Mouse (Mus musculus) ES-E14 (cell line): Measurements from ENCODE around the gene Fbxo33. TPM values are rescaled to one million over a fixed set of nuclear protein-coding genes. Genes with fewer than 3 reads are reported as not detected.
"Not testable (repeated sequence)": the region's sequence is repeated elsewhere in the genome, so short reads cannot be mapped to it uniquely, and the experiment has no call there.

Experiments used
- DNase-seq: peaks from one replicate; pipeline ENCODE4 v3.0.0-alpha.2; 2013; ENCODE audit warnings: low read depth, low spot score
- H3K27ac ChIP-seq: 2 replicates; pipeline ENCODE4 v1.5.1; 2012; ENCODE audit warnings: low read depth, mild to moderate bottlenecking, low read length, moderate library complexity, mixed read lengths; ENCODE audit not compliant: poor library complexity, insufficient read depth, severe bottlenecking
- H3K36me3 ChIP-seq: 2 replicates; pipeline ENCODE4 v1.6.1; 2012; ENCODE audit warnings: mild to moderate bottlenecking, low read length, moderate library complexity, mixed read lengths; ENCODE audit not compliant: control insufficient read depth, poor library complexity, insufficient read depth, severe bottlenecking
- H3K4me1 ChIP-seq, 2 experiments: fragments of 150-350 bp in 1 of 2; sonication (generic) in 1 of 2; 2 replicates each; pipeline ENCODE4 v1.6.1; 2012; ENCODE audit warnings: low read length in 2 of 2, mild to moderate bottlenecking in 1 of 2, mixed read lengths in 1 of 2; ENCODE audit not compliant: control insufficient read depth in 2 of 2, insufficient read depth in 2 of 2, poor library complexity in 1 of 2
- H3K4me3 ChIP-seq, 2 experiments: fragments of 150-350 bp in 1 of 2; sonication (generic) in 1 of 2; 2 replicates each; pipeline ENCODE4 v1.5.1; 2012; ENCODE audit warnings: low read length in 2 of 2, low read depth in 1 of 2, mild to moderate bottlenecking in 1 of 2, mixed read lengths in 1 of 2; ENCODE audit not compliant: insufficient read depth in 1 of 2, poor library complexity in 1 of 2, severe bottlenecking in 1 of 2
- H3K9ac ChIP-seq: 2 replicates; pipeline ENCODE4 v1.6.1; 2012; ENCODE audit warnings: low read depth, mild to moderate bottlenecking, low read length, mixed read lengths; ENCODE audit not compliant: poor library complexity, insufficient read depth, severe bottlenecking
- H3K9me3 ChIP-seq: fragments of 150-350 bp; sonication (generic); 2 replicates; pipeline ENCODE4 v1.6.1; 2012; ENCODE audit warnings: low read depth, mild to moderate bottlenecking, low read length; ENCODE audit not compliant: control insufficient read depth, insufficient read depth
- CHD2 ChIP-seq: IDR thresholded peaks from 2 replicates; pipeline ENCODE4 v1.6.1; 2014; ENCODE audit warnings: mild to moderate bottlenecking, low read depth, low read length, inconsistent platforms
- HCFC1 ChIP-seq: IDR thresholded peaks from 2 replicates; pipeline ENCODE4 v1.6.1; 2012; ENCODE audit warnings: low read length, inconsistent platforms, borderline replicate concordance; ENCODE audit not compliant: insufficient read depth
- MAFK ChIP-seq: IDR thresholded peaks from 2 replicates; pipeline ENCODE4 v1.6.1; 2014; ENCODE audit warnings: mild to moderate bottlenecking, low read depth, low read length, inconsistent platforms; ENCODE audit not compliant: insufficient read depth
- ZC3H11A ChIP-seq: IDR thresholded peaks from 2 replicates; pipeline ENCODE4 v1.6.1; 2012; ENCODE audit warnings: low read depth, mild to moderate bottlenecking, inconsistent platforms, low read length, borderline replicate concordance
- ZNF384 ChIP-seq: IDR thresholded peaks from 2 replicates; pipeline ENCODE4 v1.6.1; 2012; ENCODE audit warnings: low read depth, low read length, inconsistent platforms
- in situ Hi-C, 2 experiments: fragments of 600-800 bp; cut with MboI; formaldehyde crosslinking; loops; one replicate each; pipeline ENCODE4 v1.15.1; 2025; ENCODE audit warnings: low sequenced_read_pairs in 2 of 2, inconsistent platforms in 1 of 2; ENCODE audit not compliant: unreplicated experiment in 2 of 2
- total RNA-seq: library from RNA; depleted of rRNA; stranded (reverse); fragments of 300-350 nt; gene quantifications from 2 replicates; pipeline ENCODE4 v1.2.3, GENCODE M21; 2012

Gene Fbxo33
- total RNA-seq, 1 experiment = 41.5 TPM

DNA sequence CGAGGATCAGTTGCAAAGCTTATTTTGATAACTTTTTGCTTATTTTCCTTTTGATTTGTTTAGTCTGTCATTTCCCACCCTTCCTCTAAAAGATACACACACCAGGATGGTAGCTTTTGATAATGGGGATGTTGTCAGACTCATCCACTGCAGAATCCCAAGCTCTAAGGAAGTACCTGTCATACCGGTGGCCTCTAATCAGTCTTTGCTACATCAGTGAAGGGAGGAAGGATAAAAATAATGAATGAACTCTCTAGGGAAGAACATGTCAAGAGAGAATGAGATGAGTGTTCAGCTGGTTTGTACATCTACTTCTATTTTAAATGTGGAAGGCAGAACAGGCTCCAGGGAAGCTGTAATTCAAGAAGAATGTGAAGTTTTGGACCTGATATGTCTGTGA, 41.3 kb upstream of the Fbxo33 start:
- no peaks in the 10 kb centered on the region for H3K36me3 ChIP-seq
- in situ Hi-C loops = no loop called here
- H3K4me1 ChIP-seq = no peaks in the 10 kb centered on the region
- no peak for DNase-seq
- H3K9ac ChIP-seq = no peak overlapping the region
- H3K27ac ChIP-seq = no peak overlapping the region
- H3K4me3 ChIP-seq = no peak overlapping the region
- TF ChIP-seq ZC3H11A = no peak
- TF ChIP-seq CHD2 = no peak
- no peak for TF ChIP-seq ZNF384
- no peak for TF ChIP-seq MAFK
- no peak for TF ChIP-seq HCFC1
- no peaks in the 10 kb centered on the region for H3K9me3 ChIP-seq

DNA sequence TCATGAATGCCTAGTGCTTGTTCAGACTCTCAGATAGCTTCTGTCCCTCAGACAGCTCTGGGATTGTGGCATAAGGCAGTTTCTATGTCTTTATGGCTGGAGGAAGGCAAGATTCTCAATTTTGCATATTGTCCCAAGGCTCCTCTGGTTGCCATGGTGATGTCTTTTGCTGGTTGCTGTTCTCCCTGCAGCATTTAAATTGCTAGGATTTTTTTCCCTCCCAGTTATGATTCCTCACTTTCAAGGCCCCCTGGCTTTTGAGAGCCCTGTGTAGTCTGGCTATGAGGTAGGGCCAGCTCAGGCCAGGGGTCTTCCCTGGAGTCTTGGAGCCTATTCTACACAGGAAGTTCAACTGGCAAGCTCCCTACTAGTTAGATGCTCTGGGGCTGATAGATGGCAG, 40.8 kb upstream of the Fbxo33 start:
- in situ Hi-C loops = no loop called here
- TF ChIP-seq MAFK = no peak
- TF ChIP-seq ZC3H11A = no peak
- Histone ChIP-seq H3K9me3 (no peaks in the 10 kb centered on the region), H3K4me1 (no peaks in the 10 kb centered on the region), H3K27ac (no peak overlapping the region), H3K36me3 (no peaks in the 10 kb centered on the region), H3K4me3 (no peak overlapping the region), H3K9ac (no peak overlapping the region)
- DNase-seq = no peak

DNA sequence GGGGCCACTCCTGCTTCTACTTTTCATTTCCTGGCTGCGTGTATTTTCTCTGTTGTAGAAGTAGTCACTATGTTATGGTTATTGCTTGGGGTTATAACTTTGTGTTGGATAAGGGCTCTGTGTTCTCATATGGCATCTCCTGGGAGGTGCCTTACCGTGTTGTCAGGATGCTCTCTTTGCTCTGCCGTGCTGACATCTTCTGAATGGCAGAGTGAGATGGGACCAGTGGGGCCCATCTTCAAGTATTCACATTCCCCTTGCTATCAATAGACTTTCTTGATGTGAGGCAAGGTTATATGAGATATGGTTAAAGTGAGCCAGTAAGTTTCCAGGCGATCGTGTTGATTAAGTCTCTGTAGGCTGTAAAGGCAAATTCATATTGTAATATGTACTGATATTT, 39.5 kb upstream of the Fbxo33 start:
- H3K27ac ChIP-seq = no peak overlapping the region
- H3K4me1 ChIP-seq = no peaks in the 10 kb centered on the region
- no peaks in the 10 kb centered on the region for H3K36me3 ChIP-seq
- in situ Hi-C loops = loop anchor here in 1 of 2 experiments (10.0 kb wide), 1 partner anchor 56 kb away; no protein-coding TSS in a partner anchor
- no peak overlapping the region for H3K4me3 ChIP-seq
- no peaks in the 10 kb centered on the region for H3K9me3 ChIP-seq
- no peak for DNase-seq
- no peak overlapping the region for H3K9ac ChIP-seq
- no peak for TF ChIP-seq ZC3H11A
- no peak for TF ChIP-seq HCFC1
- TF ChIP-seq MAFK = no peak
- TF ChIP-seq CHD2 = no peak
- TF ChIP-seq ZNF384 = no peak

DNA sequence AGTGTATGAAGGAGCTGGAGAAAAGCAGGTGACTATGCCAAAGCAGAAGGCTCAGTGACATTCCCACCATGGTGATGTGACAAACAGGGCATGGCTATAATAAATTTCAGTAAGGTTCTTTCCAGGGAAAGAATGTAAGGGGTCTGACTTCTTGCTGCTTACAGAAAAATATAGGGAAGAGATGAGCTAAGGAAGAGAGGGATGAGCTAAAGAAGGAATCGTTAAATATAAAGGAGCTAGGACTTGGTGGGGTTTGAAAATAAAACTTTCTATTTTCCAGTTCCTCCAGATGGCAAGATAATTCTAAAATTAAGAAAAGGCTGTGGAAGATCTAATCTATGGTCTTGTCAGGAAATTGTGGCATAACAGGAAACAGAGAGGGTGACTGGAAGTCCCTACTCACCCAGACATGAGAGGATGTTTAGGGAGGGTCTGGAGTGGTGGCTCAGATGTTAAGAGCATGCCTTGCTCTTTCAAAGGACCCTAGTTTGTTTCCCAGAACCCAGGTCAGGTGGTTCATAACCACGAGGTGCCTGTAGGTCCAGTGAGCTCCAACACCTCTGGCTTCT, 30.8 kb upstream of the Fbxo33 start:
- H3K4me3 ChIP-seq = no peak overlapping the region
- H3K27ac ChIP-seq = no peak overlapping the region
- no peak for DNase-seq
- H3K36me3 ChIP-seq = no peaks in the 10 kb centered on the region
- no peaks in the 10 kb centered on the region for H3K9me3 ChIP-seq
- TF ChIP-seq ZC3H11A (no peak), HCFC1 (no peak), CHD2 (no peak), MAFK (no peak), ZNF384 (no peak)
- H3K4me1 ChIP-seq = no peaks in the 10 kb centered on the region
- in situ Hi-C loops = loop anchor here in 1 of 2 experiments (10.0 kb wide), 1 partner anchor 64 kb away; no protein-coding TSS in a partner anchor
- no peak overlapping the region for H3K9ac ChIP-seq

DNA sequence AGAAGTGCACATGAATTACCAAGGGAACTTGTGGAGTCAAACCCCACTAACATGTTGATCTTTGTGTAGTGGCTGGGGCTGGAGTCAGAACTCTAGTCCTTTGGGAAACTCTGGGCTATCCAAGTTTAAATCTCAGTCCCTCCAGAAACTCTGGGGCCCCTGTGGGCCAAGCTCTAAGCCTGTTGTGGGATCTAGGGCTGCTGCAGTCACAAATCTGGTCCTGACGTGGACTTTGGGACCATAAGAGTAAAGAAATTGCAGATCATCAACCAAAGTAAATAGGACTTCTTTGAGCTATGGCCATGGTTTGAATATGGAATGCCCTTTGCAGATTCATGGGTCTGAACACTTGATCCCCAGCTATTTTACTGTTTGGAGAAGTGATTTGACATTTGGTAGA, 29.4 kb upstream of the Fbxo33 start:
- Histone ChIP-seq H3K4me1 (no peaks in the 10 kb centered on the region), H3K36me3 (no peaks in the 10 kb centered on the region), H3K4me3 (no peak overlapping the region), H3K9me3 (no peaks in the 10 kb centered on the region), H3K27ac (no peak overlapping the region), H3K9ac (no peak overlapping the region)
- TF ChIP-seq ZC3H11A (no peak), HCFC1 (no peak), ZNF384 (no peak), CHD2 (no peak), MAFK (no peak)
- in situ Hi-C loops = no loop called here
- no peak for DNase-seq

DNA sequence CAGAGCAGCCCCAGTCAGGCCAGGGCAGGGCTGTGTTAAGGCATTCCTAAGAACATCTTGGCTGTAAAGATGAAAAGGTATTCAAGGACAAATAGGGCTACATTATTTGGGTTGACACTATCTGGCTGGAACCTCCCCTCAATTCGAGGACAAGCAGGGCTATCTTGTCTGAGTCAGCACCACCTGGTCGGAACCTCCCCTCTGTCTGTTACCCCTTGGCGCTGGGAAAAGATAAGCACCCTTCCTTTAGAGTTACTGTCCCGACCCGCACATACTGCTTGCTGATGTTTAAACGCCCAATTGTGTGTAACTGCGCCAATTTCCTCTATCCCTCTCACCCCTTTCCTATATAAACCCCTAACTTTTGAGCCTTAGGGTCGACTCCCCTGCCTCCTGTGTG, 21.5 kb upstream of the Fbxo33 start:
- H3K9me3 ChIP-seq, H3K27ac ChIP-seq, in situ Hi-C loops, H3K4me3 ChIP-seq, H3K4me1 ChIP-seq, DNase-seq, H3K9ac ChIP-seq, H3K36me3 ChIP-seq: not testable (repeated sequence)
